Mouse (Mus musculus): Measurements from ENCODE around the gene Serinc3.

The Serinc3 gene

DNA sequence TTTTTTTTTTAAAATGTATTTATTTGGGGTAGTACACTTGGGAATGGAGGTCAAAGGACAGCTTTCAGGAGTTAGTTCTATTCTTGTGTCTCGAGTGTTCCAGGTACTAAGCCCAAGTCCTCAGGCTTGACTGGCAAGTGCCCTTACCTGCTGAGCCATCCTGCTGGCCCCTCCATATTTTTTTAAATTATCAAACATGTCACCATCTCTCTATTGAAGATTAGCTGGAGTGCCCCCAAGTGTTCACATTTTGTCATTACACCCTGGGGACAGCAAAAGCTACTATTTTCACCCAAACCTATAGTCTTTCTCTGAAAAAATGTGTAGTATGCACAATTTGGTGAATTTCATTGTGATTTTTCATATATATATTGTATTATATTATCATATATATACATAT is 52.8 kb downstream of the Serinc3 start:
- DNase-seq = peak; percentile 45

DNA sequence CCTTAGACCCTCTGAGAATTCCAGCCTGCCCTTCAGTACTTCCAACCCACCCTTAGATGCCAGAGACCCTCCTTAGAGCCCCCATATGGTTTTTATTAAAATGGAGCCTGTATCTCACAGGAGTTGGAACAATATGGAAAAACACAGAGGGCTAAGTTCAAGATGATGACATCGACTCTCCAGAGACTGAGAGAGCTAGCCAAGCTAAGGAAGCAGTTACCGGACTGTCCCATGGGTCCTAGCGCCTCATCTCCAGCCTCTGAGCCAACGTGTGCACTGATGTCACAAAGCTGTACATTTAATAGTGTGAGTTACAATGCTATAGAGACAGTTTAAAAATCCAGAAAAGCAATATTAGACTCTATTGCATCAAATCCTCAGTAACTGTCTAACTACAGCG is 53.9 kb downstream of the Serinc3 start:
- DNase-seq = no peak

DNA sequence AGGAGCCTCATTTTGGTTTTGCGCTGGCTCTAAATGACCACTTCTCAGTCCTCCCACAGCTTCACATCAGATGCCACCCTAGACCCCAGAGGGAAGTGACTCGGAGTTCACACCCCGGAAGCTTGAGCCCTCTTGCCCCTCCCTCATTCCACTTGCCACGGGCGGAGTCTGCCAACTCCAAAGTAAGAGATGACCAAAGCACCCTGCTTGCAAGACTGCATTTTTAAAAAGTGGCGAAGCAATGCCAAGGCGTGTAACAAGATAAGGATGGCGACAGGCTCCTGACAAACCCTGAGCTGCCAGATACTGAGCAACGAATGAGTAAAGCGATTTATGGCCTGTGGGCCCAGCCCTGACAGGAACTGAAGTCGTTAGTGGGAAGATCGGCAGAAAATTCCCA is 54.7 kb downstream of the Serinc3 start:
- no peak for DNase-seq

DNA sequence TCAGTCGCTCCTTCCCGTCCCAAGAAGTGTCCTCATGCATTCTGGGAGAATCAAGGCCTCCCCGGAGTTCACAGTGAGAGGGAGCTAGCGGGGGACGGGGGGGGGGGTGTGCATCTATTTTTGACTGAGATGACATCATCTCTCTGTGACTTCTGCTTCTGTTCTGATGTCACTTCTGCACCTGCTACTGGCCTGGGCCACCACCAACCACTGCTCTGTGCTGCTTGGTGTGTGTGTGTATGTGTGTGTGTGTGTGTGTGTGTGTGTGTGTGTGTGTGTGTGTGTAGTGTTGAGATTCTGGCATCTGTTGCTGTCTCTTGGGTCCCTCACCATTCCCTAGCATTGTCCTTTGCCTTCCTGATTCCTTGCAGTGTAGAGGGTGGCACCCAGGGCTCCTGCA is 57.4 kb downstream of the Serinc3 start:
- DNase-seq = no peak

DNA sequence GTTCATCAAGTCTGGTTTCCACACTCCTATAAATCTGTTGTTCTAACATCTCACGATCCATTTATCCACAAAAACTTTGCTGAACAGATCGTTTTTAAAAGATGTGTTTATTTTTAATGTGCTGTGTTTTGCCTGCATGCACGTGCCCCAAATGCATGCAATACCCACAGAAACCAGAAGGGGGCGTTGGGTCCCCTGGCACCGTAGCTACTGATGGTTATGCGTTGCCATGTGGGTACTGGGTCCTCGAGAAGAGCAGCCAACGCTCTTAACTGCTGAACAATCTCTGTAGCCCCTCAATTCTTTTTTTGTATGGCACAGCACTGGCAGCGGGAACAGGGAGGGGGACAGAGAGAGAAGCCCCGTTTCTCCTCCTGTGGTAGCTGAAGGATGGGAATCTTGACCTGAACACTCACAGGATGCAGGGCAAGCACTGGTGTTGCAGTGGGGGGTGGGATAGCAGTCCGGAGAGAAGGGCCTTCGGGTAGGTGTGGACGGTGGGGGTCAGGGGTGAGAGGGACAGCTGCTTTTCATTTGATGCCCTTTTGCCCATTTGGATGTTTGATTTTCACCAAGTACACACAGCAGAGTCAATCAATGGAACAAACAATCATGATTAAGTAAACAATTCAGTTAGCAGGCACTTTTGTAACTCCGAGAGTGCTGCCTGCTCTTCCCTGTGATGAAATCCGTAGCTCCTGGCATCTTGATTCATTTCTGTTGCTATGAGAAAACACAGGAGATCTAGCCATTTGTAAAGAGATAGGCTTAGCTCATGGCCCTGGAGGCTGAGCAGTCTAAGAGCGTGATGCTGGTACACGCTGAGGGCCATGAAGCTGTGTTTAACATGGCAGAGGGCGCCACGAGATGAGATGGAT is 58.3 kb downstream of the Serinc3 start:
- peak; percentile 64 for DNase-seq

DNA sequence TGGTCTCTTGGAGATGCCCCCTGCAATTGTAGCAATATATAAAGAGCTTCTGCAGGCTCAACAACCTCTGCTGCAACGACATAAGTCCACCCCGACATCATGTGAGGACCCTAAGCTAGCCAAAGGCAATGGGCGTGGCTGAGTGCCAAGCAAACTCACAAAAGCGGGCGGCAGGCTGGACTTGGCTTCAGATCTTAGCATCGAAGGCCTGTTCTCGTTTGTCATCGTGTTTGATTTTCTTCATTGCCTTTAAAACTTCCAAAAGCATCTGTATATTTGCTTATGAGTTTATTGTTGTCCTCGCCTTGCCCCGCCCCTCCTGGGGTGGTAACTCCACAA is 60.9 kb downstream of the Serinc3 start:
- DNase-seq = no peak

DNA sequence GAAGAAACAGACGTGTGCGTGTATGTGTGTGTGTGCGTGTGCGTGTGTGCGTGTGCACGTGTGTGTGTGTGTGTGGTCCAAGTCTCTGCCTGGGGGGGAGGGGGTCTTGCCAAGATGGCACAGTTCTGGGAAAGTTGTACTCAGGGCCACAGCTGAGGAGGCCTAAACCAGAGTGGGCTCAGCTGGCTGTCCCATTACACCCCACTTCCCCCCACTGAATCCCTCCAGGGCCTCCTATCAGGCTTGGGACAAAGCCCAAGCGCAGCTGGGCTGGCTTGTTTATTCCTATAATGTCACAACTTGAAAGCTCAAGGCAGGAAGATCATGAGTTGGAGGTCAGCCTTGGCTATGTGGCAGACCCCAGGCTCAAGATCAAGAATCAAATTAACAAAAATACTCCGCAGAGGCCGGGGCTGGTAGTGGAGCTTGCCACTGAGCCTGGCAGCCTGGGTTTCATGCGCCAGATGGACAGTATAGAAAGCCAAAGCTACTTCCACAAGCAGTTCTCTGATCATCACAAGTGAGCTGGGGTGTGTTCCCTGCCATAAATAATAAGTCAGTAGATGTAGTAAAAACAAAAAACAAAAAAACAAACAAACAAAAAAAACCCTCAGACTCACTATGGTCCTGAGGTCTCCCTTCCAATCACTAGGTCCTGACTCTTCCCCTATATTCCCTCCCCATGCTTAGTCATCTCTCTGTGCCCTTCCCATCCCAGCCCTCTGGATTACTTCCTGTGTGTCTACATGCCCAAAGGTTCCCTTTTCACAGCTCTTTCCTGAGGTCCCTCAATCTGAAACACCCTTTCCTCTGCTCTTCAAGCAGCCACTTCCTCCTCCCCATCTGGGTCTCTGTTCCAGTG is 61.5 kb downstream of the Serinc3 start:
- no peak for DNase-seq

DNA sequence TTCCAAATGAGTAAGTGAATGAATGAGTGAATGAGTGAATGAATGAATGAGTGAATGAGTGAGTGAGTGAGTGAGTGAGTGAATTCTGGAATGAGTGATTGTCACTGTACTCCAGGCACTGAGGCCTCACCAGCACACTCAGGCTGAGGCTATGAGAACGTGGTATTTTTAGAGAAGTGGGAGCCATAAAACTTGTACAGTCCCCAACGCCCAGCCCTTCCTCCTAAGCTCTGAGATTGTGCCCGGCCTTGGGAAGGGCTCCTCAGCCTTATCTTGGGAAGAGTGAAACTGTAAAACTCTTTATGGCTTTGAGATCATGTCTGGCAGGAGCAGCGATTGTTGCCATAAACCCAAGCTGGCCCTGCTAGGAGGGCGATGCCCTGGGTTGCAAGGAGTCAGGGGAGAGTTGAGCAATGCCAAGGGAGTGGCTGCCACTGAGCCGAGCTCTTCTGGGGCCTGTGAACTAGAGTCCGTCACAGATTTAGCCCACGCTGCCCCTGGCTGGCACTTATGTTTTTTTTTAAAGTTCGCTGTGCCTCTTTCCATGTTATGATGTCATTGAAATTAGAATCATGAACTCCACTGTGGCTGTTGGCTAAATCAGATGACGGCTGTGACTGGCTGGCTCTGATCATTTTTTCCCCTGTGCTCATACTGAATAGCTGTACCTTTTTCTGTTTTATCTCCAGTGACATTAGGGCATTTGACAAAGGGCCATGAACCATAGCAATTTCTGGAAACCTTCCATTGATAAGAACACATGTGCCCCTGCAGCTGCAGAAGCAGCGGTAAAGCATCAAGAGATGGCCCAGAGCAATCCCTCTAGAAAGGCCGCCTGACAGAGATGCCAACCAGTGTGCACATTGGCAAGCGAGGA is 64.6 kb downstream of the Serinc3 start:
- DNase-seq = no peak

DNA sequence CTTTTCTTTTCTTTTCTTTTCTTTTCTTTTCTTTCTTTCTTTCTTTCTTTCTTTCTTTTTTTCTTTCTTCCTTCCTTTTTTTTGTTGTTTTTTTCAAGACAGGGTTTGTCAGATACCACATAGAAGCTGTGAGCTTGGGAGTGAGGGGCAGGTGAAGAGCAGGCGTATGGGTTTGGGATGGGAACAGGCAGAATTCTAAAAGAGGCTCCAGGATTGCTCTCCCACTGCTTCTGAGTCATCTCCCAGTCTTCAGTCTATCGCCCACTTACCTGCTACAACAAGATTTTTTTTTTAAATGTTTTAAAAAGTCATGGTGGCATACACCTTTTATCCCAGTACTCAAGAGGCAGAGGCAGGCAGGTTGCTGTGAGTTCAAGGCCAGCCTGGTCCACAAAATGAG is 66.9 kb downstream of the Serinc3 start:
- no peak for DNase-seq

DNA sequence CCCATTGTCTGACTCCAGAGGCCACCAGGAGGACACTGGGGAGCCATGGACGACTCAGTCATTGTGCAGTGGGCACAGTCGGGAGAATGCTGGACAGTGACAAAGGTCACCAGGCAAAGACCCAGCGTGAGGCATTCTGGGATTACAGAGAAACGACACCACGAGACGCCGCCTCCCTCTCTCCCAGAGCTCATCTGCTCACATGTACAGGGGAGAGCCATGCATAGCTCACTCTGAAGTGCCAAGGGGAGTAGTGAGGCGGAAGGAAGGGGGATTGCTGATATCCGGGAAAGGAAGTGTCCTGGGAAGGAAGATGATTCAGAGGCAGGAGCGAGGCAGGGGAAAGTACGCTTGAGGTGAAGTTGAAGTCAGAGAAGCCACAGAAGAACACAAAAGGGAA is 69.7 kb downstream of the Serinc3 start:
- DNase-seq = no peak

DNA sequence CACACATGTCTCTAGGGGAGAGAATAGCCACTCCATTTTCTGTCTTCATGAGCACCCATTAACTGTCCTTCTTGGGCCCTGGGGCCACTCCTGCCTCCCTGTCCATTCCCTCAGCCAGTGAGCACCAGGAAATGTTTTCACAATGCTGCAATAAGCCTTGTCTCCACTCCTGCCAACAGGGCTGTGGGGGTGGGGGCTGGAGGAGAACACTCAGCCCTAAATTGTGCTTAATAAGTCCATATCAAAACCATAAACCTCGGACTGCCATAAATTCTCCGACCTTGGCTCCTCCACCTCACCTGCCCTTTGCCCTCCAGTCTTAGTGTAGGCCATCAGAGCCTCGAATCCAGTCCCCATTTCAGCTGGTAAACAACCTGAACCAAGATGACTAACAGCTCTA is 70.6 kb downstream of the Serinc3 start:
- DNase-seq = no peak
